Mouse (Mus musculus) 3T3-L1 (cell line): ENCODE measurements around the gene Asb4.
A peak's percentile ranks its signal among the peaks of the same experiment; 100 is the strongest.

ENCODE experiments used
- DNase-seq: peaks from one replicate; pipeline ENCODE4 v3.0.0-alpha.2; 2015; ENCODE audit warnings: low read depth, low spot score

Asb4 gene

GRCm38 (mm10) chr6:5447013-5447412, 63.8 kb downstream of the Asb4 start:
- no peak for DNase-seq

GRCm38 (mm10) chr6:5447546-5447945, 64.4 kb downstream of the Asb4 start:
- no peak for DNase-seq

- no peak for DNase-seq
Observed at GRCm38 (mm10) chr6:5448396-5448795, 65.2 kb downstream of the Asb4 start.

- DNase-seq = no peak
Observed at GRCm38 (mm10) chr6:5449878-5450277, 66.7 kb downstream of the Asb4 start.

- DNase-seq = peak; percentile 63
Observed at GRCm38 (mm10) chr6:5455836-5456235, 72.7 kb downstream of the Asb4 start.

- DNase-seq = no peak
Observed at GRCm38 (mm10) chr6:5470480-5471318, 87.5 kb downstream of the Asb4 start.

GRCm38 (mm10) chr6:5472692-5473091, 89.5 kb downstream of the Asb4 start:
- no peak for DNase-seq

GRCm38 (mm10) chr6:5474021-5474420, 90.8 kb downstream of the Asb4 start:
- DNase-seq = no peak

GRCm38 (mm10) chr6:5481066-5481465, 97.9 kb downstream of the Asb4 start:
- DNase-seq = no peak

- no peak for DNase-seq
Observed at GRCm38 (mm10) chr6:5482270-5482783, 99.1 kb downstream of the Asb4 start.
